Mouse (Mus musculus) brain, embryonic 18.5 days (tissue): ENCODE data around the gene Kdelr3.

ENCODE experiments used
- DNase-seq: peaks from one replicate; pipeline ENCODE4 v3.0.0-alpha.2; 2012; ENCODE audit warnings: low read depth, low spot score

Gene Kdelr3

GRCm38 (mm10) chr15:79516171-79517096, at the start of gene Kdelr3:
Kdelr3 (plus strand) TSS chr15:79516411.
- no peak for DNase-seq

GRCm38 (mm10) chr15:79466601-79467286, 49.5 kb upstream of the Kdelr3 start:
- DNase-seq: peak; percentile 36

GRCm38 (mm10) chr15:79469577-79469976, 46.6 kb upstream of the Kdelr3 start:
- no peak for DNase-seq

- DNase-seq: no peak
These were observed 45.6 kb upstream of the Kdelr3 start for GRCm38 (mm10) chr15:79470583-79470982.

- DNase-seq: no peak
These were observed 45.1 kb upstream of the Kdelr3 start for GRCm38 (mm10) chr15:79471095-79471494.

- DNase-seq: no peak
These were observed 43.2 kb upstream of the Kdelr3 start for GRCm38 (mm10) chr15:79473042-79473441.

- DNase-seq: no peak
These were observed 42.4 kb upstream of the Kdelr3 start for GRCm38 (mm10) chr15:79473638-79474355.

GRCm38 (mm10) chr15:79477227-79477626, 39.0 kb upstream of the Kdelr3 start:
- no peak for DNase-seq

GRCm38 (mm10) chr15:79481181-79481688, 35.0 kb upstream of the Kdelr3 start:
- DNase-seq: no peak

- no peak for DNase-seq
These were observed 26.7 kb upstream of the Kdelr3 start for GRCm38 (mm10) chr15:79489463-79489862.

- no peak for DNase-seq
These were observed 22.7 kb upstream of the Kdelr3 start for GRCm38 (mm10) chr15:79493527-79493926.

GRCm38 (mm10) chr15:79500110-79500509, 16.1 kb upstream of the Kdelr3 start:
- DNase-seq: no peak

GRCm38 (mm10) chr15:79502891-79503341, 13.3 kb upstream of the Kdelr3 start:
- peak; percentile 60 for DNase-seq

- DNase-seq: no peak
These were observed 12.8 kb upstream of the Kdelr3 start for GRCm38 (mm10) chr15:79503438-79503837.

- DNase-seq: no peak
These were observed 11.3 kb upstream of the Kdelr3 start, which contains the start of gene Kcnj4 for GRCm38 (mm10) chr15:79504707-79505452. Kcnj4 (minus strand) TSS chr15:79505241.

GRCm38 (mm10) chr15:79505616-79506283, 10.5 kb upstream of the Kdelr3 start:
- DNase-seq: peak; percentile 16

GRCm38 (mm10) chr15:79506460-79506859, 9.8 kb upstream of the Kdelr3 start:
- no peak for DNase-seq

GRCm38 (mm10) chr15:79507055-79507828, 9.0 kb upstream of the Kdelr3 start:
- DNase-seq: no peak

- no peak for DNase-seq
These were observed 6.2 kb upstream of the Kdelr3 start for GRCm38 (mm10) chr15:79509998-79510397.

GRCm38 (mm10) chr15:79510425-79510824, 5.8 kb upstream of the Kdelr3 start:
- DNase-seq: no peak
